Mouse (Mus musculus): ENCODE data around the gene Pfkfb2. TPM values are rescaled to one million over a fixed set of nuclear protein-coding genes. Genes with fewer than 3 reads are reported as not detected.

Pfkfb2 gene
- polyA plus RNA-seq, 1 experiment from 2014 or later: 14.3 TPM

DNA sequence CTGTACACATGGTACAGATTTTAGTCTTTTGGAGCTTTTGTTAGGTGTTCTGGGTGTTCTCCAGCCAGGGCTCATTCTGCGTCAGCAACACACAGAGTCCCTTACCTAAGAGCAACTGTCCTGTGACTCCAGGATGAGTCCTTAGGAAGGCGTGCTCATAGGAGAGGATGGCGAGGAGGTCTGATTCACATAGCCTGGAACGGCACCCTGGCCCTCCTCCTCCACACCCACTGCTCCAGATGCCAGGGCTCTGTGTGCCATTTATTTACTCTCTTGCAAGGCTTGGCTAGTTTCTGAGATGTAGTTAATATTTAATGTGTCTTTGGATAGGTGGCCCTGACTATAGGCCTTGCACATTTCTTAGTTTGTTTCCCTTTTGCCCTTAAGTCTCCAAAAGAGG is 4.6 kb upstream of the Pfkfb2 start:
- Histone ChIP-seq H3K9ac (no peak overlapping the region), H3K27me3 (no peaks in the 10 kb centered on the region), H3K4me1 (peaks cover 9% of the 10 kb centered on the region), H3K4me2 (no peak overlapping the region), H3K9me3 (no peaks in the 10 kb centered on the region), H3K36me3 (replicated peaks) (no peaks in the 10 kb centered on the region), H3K4me3 (replicated peaks) (no peak overlapping the region), H3K27ac (no peak overlapping the region)
- ATAC-seq (ENCODE audit: low FRiP score): no peak
- WGBS: 91% methylated on average over 4 of the region's 4 CpGs

DNA sequence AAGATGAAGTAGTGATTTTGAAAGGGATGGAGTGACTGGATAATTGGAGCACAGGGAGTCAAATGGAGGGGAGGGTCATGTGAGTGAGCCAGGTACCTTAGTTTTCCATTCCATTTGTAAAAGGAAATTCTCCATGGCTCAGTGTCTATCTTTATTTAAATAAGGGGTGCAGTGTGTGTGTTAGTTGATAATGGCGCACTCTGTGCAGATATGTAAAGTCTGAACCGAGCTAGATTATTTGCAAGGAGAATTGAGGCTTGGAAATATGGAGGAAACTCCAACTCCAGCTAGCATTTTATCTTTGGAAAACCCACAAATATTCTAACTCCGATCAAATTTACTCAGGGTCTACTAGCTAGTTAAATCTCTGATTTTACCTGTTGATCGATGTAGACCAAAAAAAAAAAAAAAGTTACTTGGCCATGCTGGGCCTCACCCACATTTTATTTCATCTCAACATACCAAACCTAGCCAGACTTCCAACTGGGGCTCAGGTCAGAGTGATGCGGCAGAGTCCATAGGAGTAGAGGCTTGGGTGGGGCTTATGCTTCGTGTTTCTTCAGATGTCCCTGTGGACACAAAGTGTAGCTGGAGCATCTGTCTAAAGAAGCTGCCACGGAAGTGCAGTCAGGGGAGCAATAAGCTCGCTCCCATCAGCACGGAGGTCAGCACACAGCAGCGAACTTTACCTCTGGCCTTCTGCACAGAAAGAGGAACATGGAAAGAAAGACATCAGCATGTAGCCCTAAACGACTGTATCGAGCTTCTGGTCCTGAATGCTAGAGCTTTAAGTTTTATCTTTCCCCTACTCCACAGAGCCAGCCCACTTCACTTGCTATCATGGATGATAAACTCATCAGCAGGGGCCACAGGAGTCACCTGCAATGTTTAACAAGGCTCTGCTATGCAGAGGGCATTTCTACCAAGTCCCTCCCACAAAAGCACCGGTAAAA is 3.9 kb upstream of the Pfkfb2 start:
- Histone ChIP-seq H3K27ac (no peak overlapping the region), H3K4me1 (peaks cover 9% of the 10 kb centered on the region), H3K4me3 (replicated peaks) (no peak overlapping the region), H3K36me3 (replicated peaks) (no peaks in the 10 kb centered on the region), H3K9me3 (no peaks in the 10 kb centered on the region), H3K9ac (no peak overlapping the region), H3K4me2 (no peak overlapping the region), H3K27me3 (no peaks in the 10 kb centered on the region)
- no peak for ATAC-seq (ENCODE audit: low FRiP score)
- 91% methylated on average over 13 of the region's 13 CpGs for WGBS

DNA sequence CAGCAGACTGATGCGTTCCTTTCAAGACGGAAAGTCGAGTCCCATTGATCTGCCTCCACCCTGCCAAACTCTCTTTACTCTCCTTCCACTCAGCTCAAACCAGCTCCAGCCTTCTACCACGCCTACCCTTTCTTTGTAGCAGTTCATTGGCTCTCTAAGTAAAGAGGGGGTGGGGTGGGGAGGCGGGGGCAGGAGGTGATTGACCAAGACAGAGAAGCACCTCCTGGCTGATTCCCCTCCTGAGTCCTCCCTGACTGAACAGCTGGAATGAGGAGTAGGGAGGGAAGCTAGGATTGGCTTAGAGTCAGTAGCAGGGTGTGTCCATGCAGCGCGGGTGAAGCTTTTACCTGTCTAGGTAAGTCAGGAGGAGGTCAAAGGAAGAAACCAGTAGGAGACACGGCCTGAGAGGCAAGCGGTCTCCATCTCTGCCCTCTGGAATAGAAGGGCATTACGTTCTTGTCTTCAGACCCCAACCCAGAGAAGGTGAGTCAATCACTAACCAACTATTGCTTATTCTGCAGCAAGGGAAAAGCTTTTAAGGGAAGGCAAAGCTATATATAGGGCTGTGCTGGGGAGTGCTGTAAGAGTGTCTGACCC is 2.8 kb upstream of the Pfkfb2 start, which contains the start of gene AA986860:
Gene AA986860, plus strand, starts transcription at position 236 of the 597 bp plus-strand sequence.
- Histone ChIP-seq H3K4me2 (peak within 1 kb of the TSS; percentile 31), H3K27ac (no peak within 1 kb of the TSS), H3K9ac (no peak within 1 kb of the TSS), H3K4me3 (replicated peaks) (no peak within 1 kb of the TSS), H3K9me3 (no peaks in the 10 kb centered on the region), H3K4me1 (peaks cover 9% of the 10 kb centered on the region), H3K36me3 (replicated peaks) (no peaks in the 10 kb centered on the region), H3K27me3 (no peaks in the 10 kb centered on the region)
- 5% methylated on average over 10 of the region's 10 CpGs for WGBS
- ATAC-seq (ENCODE audit: low FRiP score): peak; percentile 53; the same call in 1 of the 2 replicates

DNA sequence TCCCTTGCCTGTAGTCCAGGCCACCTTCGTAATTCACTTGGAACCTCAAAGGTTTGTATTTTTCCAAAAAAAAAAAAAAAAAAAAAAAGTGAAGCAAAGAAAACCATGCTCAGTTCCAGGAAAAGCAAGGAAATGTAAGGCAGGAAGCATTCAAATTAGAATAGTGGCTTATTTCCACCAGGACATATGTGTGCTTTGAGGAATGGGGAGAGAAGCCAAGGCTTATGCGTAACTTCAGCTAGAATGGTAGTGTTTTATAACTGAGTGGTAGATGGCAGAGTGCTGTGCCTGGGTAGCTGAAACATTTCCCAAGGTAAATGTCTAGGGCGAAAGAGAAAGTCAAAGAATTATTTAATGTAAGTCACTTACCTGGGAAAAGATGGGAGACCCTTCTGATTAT is 345 bp downstream of the Pfkfb2 start:
- no peak for ATAC-seq (ENCODE audit: low FRiP score)
- Histone ChIP-seq H3K9ac (no peak overlapping the region), H3K4me1 (peaks cover 7% of the 10 kb centered on the region), H3K36me3 (replicated peaks) (no peaks in the 10 kb centered on the region), H3K27me3 (no peaks in the 10 kb centered on the region), H3K9me3 (no peaks in the 10 kb centered on the region), H3K4me3 (replicated peaks) (no peak overlapping the region), H3K4me2 (no peak overlapping the region), H3K27ac (no peak overlapping the region)
- WGBS: 93% methylated on average over 3 of the region's 3 CpGs

DNA sequence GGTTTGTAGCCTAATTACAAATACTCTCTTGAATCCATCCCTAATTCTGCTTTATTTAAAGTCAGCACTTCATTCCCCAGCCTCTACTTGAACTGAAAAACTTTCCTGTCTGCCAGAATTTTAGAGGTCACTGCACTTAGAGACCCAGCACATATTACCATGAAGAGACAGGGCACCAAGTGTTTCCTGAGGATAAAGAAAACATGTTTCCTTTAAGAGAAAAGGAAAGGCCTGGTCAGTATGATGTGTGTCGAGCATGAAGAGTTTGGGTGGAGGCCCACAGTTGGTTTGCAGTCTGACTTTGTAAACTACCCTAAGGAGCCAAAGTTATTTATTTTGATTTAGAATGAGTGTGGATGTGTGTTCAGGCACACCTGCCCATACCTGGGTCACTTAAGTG is 983 bp downstream of the Pfkfb2 start:
- H3K36me3 ChIP-seq (replicated peaks): no peaks in the 10 kb centered on the region; the same call in 1 of the 2 replicates
- H3K4me3 ChIP-seq (replicated peaks): no peak overlapping the region
- H3K4me2 ChIP-seq: no peak overlapping the region
- no peaks in the 10 kb centered on the region for H3K9me3 ChIP-seq
- H3K9ac ChIP-seq: no peak overlapping the region
- no peak for ATAC-seq (ENCODE audit: low FRiP score)
- H3K27me3 ChIP-seq: no peaks in the 10 kb centered on the region
- WGBS: 90% methylated on average over 1 of the region's 1 CpGs
- H3K27ac ChIP-seq: no peak overlapping the region
- H3K4me1 ChIP-seq: peaks cover 7% of the 10 kb centered on the region

DNA sequence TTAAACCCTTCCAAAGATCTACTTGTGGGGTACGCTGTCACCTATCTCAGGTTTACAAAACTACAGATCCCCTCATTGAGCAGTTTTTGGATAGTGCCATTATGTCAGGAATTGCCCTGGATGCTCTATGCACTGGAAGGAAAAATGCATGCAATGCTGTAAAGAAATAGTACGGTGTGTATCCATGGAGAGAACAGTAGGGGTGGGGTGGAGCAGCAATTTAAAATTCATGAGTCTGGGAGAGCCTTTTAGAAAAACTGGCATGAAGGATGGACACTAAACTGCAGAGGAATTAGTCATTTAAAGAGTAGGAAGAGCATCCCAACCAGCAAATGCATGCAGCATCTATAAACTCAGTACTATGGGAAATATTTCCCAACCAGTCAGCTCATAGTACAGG is 2.7 kb downstream of the Pfkfb2 start:
- no peak for ATAC-seq (ENCODE audit: low FRiP score)
- Histone ChIP-seq H3K4me1 (peaks cover under 1% of the 10 kb centered on the region; the same call in 1 of the 2 replicates), H3K36me3 (replicated peaks) (no peaks in the 10 kb centered on the region; the same call in 1 of the 2 replicates), H3K9me3 (no peaks in the 10 kb centered on the region), H3K4me3 (replicated peaks) (no peak overlapping the region), H3K9ac (no peak overlapping the region), H3K27me3 (no peaks in the 10 kb centered on the region), H3K4me2 (no peak overlapping the region), H3K27ac (no peak overlapping the region)
- WGBS: 77% methylated on average over 2 of the region's 2 CpGs

DNA sequence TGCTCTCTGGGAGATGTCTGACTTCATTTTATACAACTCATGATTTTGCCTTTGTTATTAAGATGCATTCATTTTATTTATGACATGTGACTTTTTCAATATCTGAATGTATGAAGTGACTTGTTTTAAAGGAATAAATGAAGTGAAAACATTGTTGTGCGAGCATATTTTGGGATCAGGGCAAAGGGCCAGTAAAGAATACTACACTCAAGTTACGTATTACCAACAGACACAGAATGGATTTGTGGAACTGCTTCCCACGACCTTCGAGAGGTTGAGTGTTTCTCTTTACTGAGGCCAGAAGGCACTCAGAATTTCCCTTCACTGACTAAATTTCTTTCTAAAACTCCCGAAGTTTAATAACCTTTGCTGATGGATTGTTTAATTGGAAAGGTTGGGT is 4.8 kb downstream of the Pfkfb2 start:
- H3K27me3 ChIP-seq: no peaks in the 10 kb centered on the region
- H3K36me3 ChIP-seq (replicated peaks): peaks cover 3% of the 10 kb centered on the region; the same call in 1 of the 2 replicates
- ATAC-seq (ENCODE audit: low FRiP score): no peak
- H3K27ac ChIP-seq: no peak overlapping the region
- 89% methylated on average over 5 of the region's 5 CpGs for WGBS
- peaks cover 4% of the 10 kb centered on the region for H3K4me1 ChIP-seq
- H3K4me3 ChIP-seq (replicated peaks): no peak overlapping the region
- H3K4me2 ChIP-seq: no peak overlapping the region
- no peaks in the 10 kb centered on the region for H3K9me3 ChIP-seq
- H3K9ac ChIP-seq: no peak overlapping the region

DNA sequence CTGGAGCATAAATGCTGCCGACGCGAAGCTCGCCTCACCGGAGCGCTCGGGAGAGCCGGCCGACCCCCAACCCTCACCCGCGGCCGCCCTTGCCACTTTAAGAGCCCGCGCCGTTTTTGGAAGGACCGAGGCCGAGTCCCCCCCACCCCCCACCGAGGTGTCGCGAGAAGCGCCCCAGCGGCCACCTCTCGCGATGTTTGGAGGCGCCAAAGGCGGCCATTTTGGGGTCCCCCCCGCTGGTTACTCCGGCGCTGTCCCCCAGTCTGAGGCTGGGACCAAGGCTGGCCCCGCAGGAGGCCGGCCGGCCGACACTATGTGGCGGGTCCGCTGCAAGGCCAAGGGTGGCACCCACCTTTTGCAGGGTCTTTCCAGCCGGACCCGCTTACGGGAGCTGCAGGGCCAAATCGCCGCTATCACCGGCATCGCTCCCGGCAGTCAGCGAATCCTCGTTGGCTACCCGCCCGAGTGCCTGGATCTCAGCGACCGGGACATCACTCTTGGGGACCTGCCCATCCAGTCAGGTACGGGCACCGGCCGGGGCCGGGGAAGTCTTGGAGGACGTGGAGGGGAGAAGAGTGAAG is 11.7 kb downstream of the Pfkfb2 start, which contains the start of gene Yod1:
Gene Yod1, plus strand, starts transcription at position 37 of the 581 bp plus-strand sequence.
- Histone ChIP-seq H3K4me3 (replicated peaks) (peak within 1 kb of the TSS; percentile 87), H3K36me3 (replicated peaks) (peaks cover 6% of the 10 kb centered on the region; the same call in 1 of the 2 replicates), H3K4me1 (peaks cover 25% of the 10 kb centered on the region), H3K9me3 (no peaks in the 10 kb centered on the region), H3K27me3 (no peaks in the 10 kb centered on the region), H3K4me2 (peak within 1 kb of the TSS; percentile 98), H3K27ac (peak within 1 kb of the TSS; percentile 81), H3K9ac (peak within 1 kb of the TSS; percentile 95)
- ATAC-seq (ENCODE audit: low FRiP score): peak; percentile 78
- under 1% methylated on average over 54 of the region's 54 CpGs for WGBS

DNA sequence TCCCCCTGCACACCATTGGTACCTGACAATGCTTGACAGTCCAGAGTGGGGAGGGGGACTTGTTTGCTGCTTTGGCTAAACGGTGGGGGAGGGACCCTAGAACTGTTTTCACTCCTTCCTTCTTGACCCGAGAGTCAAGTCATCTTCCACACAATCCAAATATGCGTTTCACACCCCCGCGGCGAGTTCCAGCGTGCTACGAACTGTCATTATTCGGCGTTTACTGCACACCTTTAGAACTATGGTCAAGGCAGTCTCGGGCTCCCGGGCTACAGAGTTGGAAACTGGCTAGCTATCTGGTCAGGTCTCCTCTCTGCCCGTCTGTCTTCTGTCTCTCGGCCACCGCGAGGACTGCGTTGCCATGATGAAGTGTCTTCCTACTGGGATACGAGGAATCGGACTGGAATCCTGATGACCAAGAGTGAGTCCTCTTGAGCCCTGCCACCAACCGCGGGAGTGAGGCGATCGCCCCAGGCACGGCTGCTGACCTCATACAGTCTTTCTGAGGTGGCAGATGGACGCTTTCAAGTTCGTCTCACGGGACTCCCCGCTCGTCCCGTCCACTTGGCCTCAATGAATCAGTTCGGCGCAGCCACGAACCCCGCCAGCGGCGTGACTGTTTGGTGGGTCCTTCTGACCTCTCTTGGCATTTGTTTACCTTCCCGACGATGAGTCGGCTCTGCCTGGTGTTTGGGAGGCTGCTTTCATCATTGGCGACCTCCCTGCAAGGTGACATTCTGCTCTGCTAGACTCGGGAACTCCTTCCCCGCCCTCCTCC is 12.4 kb downstream of the Pfkfb2 start:
- peak overlapping the region; percentile 95 for H3K9ac ChIP-seq
- peak overlapping the region; percentile 98 for H3K4me2 ChIP-seq
- peak overlapping the region; percentile 87 for H3K4me3 ChIP-seq (replicated peaks)
- ATAC-seq (ENCODE audit: low FRiP score): peak; percentile 7; the same call in 1 of the 2 replicates
- peaks cover 25% of the 10 kb centered on the region for H3K4me1 ChIP-seq
- WGBS: under 1% methylated on average over 42 of the region's 42 CpGs
- H3K27me3 ChIP-seq: no peaks in the 10 kb centered on the region
- peaks cover 6% of the 10 kb centered on the region; the same call in 1 of the 2 replicates for H3K36me3 ChIP-seq (replicated peaks)
- peak overlapping the region; percentile 81 for H3K27ac ChIP-seq
- no peaks in the 10 kb centered on the region for H3K9me3 ChIP-seq

DNA sequence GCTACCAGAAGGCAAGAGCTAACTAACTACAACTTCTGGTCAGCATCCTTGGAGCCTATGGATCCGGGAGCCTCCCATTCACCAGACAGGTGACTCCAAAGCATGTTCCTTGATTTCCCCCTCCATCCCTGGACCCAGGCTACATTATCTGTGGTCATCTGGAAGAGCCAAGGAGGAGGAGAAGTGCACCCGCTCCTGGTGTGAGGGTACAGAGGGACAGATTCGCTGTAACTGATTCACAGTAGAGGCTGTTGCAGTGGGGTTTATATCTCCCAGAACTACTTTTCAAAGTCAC is 12.9 kb downstream of the Pfkfb2 start:
- H3K36me3 ChIP-seq (replicated peaks): peaks cover 6% of the 10 kb centered on the region; the same call in 1 of the 2 replicates
- H3K4me1 ChIP-seq: peaks cover 25% of the 10 kb centered on the region
- WGBS: 0% methylated on average over 3 of the region's 3 CpGs
- H3K9ac ChIP-seq: peak overlapping the region; percentile 95
- H3K4me2 ChIP-seq: peak overlapping the region; percentile 98
- ATAC-seq (ENCODE audit: low FRiP score): peak; percentile 18
- H3K4me3 ChIP-seq (replicated peaks): peak overlapping the region; percentile 87
- H3K27ac ChIP-seq: peak overlapping the region; percentile 47
- H3K27me3 ChIP-seq: no peaks in the 10 kb centered on the region
- H3K9me3 ChIP-seq: no peaks in the 10 kb centered on the region

DNA sequence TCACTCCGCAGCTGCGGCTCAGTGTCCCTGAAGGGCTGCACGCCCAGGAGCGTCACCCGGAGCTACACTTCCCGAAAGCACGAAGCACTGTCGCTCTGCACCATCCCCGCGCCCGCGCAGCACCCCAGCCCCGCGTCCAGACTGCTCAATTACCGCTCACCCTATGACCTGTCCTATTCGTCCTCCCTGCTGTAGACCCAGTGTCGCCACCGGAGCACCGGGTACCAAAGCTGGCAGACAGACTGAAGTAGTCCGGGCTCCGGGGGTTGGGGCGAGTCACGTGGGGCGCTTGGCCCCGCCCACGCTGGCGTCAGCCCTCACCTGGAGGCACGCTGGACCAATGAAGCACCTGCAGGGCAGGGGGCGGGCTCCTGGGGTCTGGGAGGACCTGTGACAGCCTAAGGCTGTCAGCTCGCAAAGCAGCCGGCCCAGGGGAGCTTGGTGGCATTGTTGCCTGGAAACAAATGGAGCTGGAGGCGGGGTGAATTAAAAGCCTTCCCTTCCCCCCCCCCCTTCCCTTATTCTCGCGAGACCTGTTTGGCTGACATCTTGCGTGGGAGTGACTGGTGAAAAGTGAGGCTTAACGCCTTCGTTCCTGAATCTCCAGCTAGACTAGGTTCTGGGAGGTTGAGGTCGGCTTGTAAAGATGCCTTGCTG is 13.4 kb downstream of the Pfkfb2 start, which contains the start of gene Gm29427:
Gene Gm29427, minus strand, starts transcription at position 239 of the 657 bp plus-strand sequence.
- Histone ChIP-seq H3K27me3 (no peaks in the 10 kb centered on the region), H3K4me1 (peaks cover 25% of the 10 kb centered on the region), H3K36me3 (replicated peaks) (peaks cover 6% of the 10 kb centered on the region; the same call in 1 of the 2 replicates), H3K27ac (peak within 1 kb of the TSS; percentile 81), H3K4me2 (peak within 1 kb of the TSS; percentile 98), H3K4me3 (replicated peaks) (peak within 1 kb of the TSS; percentile 87), H3K9ac (peak within 1 kb of the TSS; percentile 95), H3K9me3 (no peaks in the 10 kb centered on the region)
- ATAC-seq (ENCODE audit: low FRiP score): peak; percentile 92
- WGBS: under 1% methylated on average over 38 of the region's 38 CpGs
